Mouse (Mus musculus) bone marrow macrophage, adult 2 months (primary cell): ENCODE measurements around the gene Arfgef2.

Experiments
- CTCF ChIP-seq: IDR thresholded peaks from 2 replicates; pipeline ENCODE4 v1.5.1; 2012; ENCODE audit warnings: low read depth, mild to moderate bottlenecking, low read length, moderate library complexity
- POLR2A ChIP-seq: IDR thresholded peaks from 2 replicates; pipeline ENCODE4 v1.6.1; 2012; ENCODE audit warnings: mild to moderate bottlenecking, low read depth, low read length, borderline replicate concordance

DNA sequence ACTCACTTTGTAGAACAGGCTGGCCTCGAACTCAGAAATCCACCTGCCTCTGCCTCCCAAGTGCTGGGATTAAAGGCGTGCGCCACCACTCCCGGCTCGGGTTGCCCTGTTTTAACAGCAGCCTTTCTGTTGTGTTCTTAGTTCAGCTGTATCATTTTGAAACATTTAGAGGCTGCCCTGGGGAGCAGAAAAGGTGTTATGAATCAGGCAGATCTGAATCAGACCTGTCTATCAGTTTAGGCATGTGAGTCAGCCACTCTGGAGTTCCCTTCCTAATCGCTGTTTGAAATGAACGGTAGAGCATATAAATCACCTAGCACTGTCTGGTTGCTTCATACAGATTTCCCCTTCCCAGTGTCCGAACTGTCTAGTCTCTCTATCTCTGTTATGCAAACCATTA is 105.1 kb downstream of the Arfgef2 start:
- TF ChIP-seq POLR2A, result no peak
- no peak for TF ChIP-seq CTCF
